Mouse (Mus musculus): ENCODE measurements around the gene Ctc1.

The Ctc1 gene

GRCm38 (mm10) chr11:69051771-69052170 is 36.1 kb downstream of the Ctc1 start:
- DNase-seq = no peak

- DNase-seq = no peak
Observed at GRCm38 (mm10) chr11:69052824-69053421, 37.2 kb downstream of the Ctc1 start.

- DNase-seq = no peak
Observed at GRCm38 (mm10) chr11:69053848-69054247, 38.1 kb downstream of the Ctc1 start.

- DNase-seq = no peak
Observed at GRCm38 (mm10) chr11:69058265-69058664, 42.6 kb downstream of the Ctc1 start.

GRCm38 (mm10) chr11:69058729-69059356 is 43.1 kb downstream of the Ctc1 start:
- no peak for DNase-seq

GRCm38 (mm10) chr11:69059357-69059974 is 43.8 kb downstream of the Ctc1 start, which contains the start of gene Borcs6:
Gene Borcs6, plus strand, starts transcription at chr11:69059717.
- DNase-seq = peak; percentile 89 to 91

- no peak for DNase-seq
Observed at GRCm38 (mm10) chr11:69059975-69060411, 44.3 kb downstream of the Ctc1 start.

- peak in 1 of 2 experiments; percentile 27 for DNase-seq
Observed at GRCm38 (mm10) chr11:69060448-69061254, 44.9 kb downstream of the Ctc1 start.

GRCm38 (mm10) chr11:69061255-69061912 is 45.7 kb downstream of the Ctc1 start:
- no peak for DNase-seq

GRCm38 (mm10) chr11:69062194-69062760 is 46.6 kb downstream of the Ctc1 start:
- peak; percentile 63 to 82 for DNase-seq

- DNase-seq = peak; percentile 90 to 94
Observed at GRCm38 (mm10) chr11:69062761-69063224, 47.1 kb downstream of the Ctc1 start.

- DNase-seq = peak; percentile 63 to 83
Observed at GRCm38 (mm10) chr11:69063413-69064201, 47.9 kb downstream of the Ctc1 start.

GRCm38 (mm10) chr11:69064259-69065133 is 48.8 kb downstream of the Ctc1 start:
- DNase-seq = no peak

GRCm38 (mm10) chr11:69065394-69065925 is 49.7 kb downstream of the Ctc1 start:
- DNase-seq = no peak

GRCm38 (mm10) chr11:69066163-69066861 is 50.6 kb downstream of the Ctc1 start:
- DNase-seq = peak in 1 of 2 experiments; percentile 27

- peak; percentile 72 to 87 for DNase-seq
Observed at GRCm38 (mm10) chr11:69066956-69067355, 51.2 kb downstream of the Ctc1 start.

GRCm38 (mm10) chr11:69067601-69068000 is 51.9 kb downstream of the Ctc1 start:
- no peak for DNase-seq

GRCm38 (mm10) chr11:69070093-69070492 is 54.4 kb downstream of the Ctc1 start:
- DNase-seq = no peak

GRCm38 (mm10) chr11:69070590-69071222 is 55.0 kb downstream of the Ctc1 start, which contains the start of gene Tmem107:
Gene Tmem107, plus strand, starts transcription at chr11:69070806.
- DNase-seq = peak; percentile 86 to 90
